Mouse (Mus musculus) heart, adult 2 months (tissue): ENCODE measurements at regions not wholly inside any gene's neighbourhood (a gene's known extent, or its start where the extent isn't known, plus 50 kb on each side); places are given as distances from the start of the nearest gene placed in this dataset.

Experiments used
- CTCF ChIP-seq: fragments of 200-600 bp; IDR thresholded peaks from 2 replicates; pipeline ENCODE4 v1.8.1; 2022; ENCODE audit warnings: antibody characterized with exemption, mild to moderate bottlenecking, moderate library complexity
- EP300 ChIP-seq: fragments of 200-500 bp; IDR thresholded peaks from 2 replicates; pipeline ENCODE4 v1.6.1; 2011; ENCODE audit warnings: low read depth, low read length, control low read depth; ENCODE audit not compliant: insufficient read depth
- POLR2A ChIP-seq: fragments of 200-500 bp; IDR thresholded peaks from 2 replicates; pipeline ENCODE4 v1.6.1; 2011; ENCODE audit warnings: mild to moderate bottlenecking, low read depth, low read length, control low read depth; ENCODE audit not compliant: insufficient read depth

- TF ChIP-seq CTCF = no peak
- no peak for TF ChIP-seq POLR2A
- no peak for TF ChIP-seq EP300
These were observed 236.9 kb upstream of the Ghitm start for GRCm38 (mm10) chr14:37371972-37372371.
